Mouse (Mus musculus): Measurements from ENCODE around the gene B3galt1. TPM values are rescaled to one million over a fixed set of nuclear protein-coding genes. Genes with fewer than 3 reads are reported as not detected.

The B3galt1 gene
- polyA plus RNA-seq, 1 experiment from 2014 or later = 7.4 TPM

DNA sequence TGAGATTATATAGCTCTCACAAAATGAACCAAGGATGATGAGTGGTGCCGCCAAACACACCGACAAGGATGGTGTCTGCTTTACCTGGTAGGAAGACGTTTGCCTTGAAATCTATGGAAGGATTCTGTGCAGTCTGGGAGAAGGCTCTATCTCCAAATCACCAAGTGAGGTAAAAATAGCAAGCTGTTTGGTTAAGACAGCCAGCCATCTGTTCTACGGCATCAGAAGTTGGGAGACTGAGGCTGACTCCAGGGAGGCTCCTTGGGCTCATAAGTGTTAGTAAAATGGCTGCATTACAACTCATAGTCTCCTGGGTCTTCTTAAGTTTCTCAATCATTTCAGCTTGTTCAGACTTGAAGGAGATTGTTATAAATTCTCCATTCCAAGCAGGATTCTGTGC is 91.7 kb downstream of the B3galt1 start:
- no peak for ATAC-seq (ENCODE audit: low FRiP score, low TSS enrichment)
- WGBS = 84% methylated on average over 4 of the region's 4 CpGs

DNA sequence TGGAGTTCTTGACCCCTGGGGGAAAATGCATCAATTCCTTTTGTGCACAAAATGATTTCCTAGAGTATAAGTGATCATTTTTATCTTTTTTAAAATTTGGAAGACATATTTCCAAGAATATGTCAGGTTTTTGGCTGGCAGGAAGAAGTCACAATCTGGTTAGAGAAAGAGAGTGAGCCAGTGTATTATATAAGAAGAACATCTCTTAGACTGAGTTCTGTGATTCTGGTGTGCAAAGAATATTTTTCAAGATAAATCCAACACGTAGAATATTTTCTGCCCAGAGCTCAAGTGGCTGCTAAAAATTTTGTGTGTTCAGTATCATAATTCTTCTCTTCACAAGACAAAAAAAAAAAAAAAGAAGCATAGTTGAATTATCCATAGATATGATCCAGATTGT is 92.4 kb downstream of the B3galt1 start:
- Histone ChIP-seq H3K4me1 (ENCODE audit: control insufficient read depth, insufficient read depth, low read length) (no peaks in the 10 kb centered on the region), H3K27me3 (ENCODE audit: control insufficient read depth, insufficient read depth, low read length) (no peaks in the 10 kb centered on the region), H3K4me2 (replicated peaks; ENCODE audit: low read depth, low read length) (no peak overlapping the region), H3K9ac (ENCODE audit: low read depth, low read length) (no peak overlapping the region), H3K27ac (ENCODE audit: low read depth, low read length) (no peak overlapping the region), H3K36me3 (ENCODE audit: control insufficient read depth, insufficient read depth, low read length) (no peaks in the 10 kb centered on the region), H3K9me3 (ENCODE audit: control insufficient read depth, low read length) (no peaks in the 10 kb centered on the region), H3K4me3 (ENCODE audit: low read length) (no peak overlapping the region)
- 91% methylated on average over 1 of the region's 1 CpGs for WGBS
- ATAC-seq (ENCODE audit: low FRiP score, low TSS enrichment) = no peak

More for the DNA sequence above, 91.7 kb downstream of the B3galt1 start:
- no peaks in the 10 kb centered on the region for H3K9me3 ChIP-seq (ENCODE audit: control insufficient read depth, low read length)
- H3K4me2 ChIP-seq (replicated peaks; ENCODE audit: low read depth, low read length) = no peak overlapping the region
- H3K4me3 ChIP-seq (ENCODE audit: low read length) = no peak overlapping the region
- H3K36me3 ChIP-seq (ENCODE audit: control insufficient read depth, insufficient read depth, low read length) = no peaks in the 10 kb centered on the region
- H3K9ac ChIP-seq (ENCODE audit: low read depth, low read length) = no peak overlapping the region
- no peak overlapping the region for H3K27ac ChIP-seq (ENCODE audit: low read depth, low read length)
- H3K4me1 ChIP-seq (ENCODE audit: control insufficient read depth, insufficient read depth, low read length) = no peaks in the 10 kb centered on the region
- H3K27me3 ChIP-seq (ENCODE audit: control insufficient read depth, insufficient read depth, low read length) = no peaks in the 10 kb centered on the region

DNA sequence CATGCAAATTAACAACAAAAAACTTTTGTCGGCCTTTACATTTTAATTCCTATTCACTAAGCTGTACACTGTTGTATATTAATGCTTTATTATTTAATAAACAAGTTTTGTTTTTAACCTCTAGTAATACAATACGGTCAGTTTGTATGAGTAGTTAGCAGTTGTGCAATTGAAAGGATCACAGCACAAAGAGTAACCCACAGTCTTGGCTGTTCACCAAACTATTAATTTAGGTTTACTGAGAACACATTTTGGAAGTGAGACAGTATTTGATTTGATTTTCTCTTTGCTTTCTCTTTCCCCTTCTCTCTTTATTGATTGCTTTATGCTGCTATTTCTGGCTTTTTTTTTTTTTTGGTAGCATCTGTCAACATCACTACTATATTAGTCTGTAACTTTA is 106.0 kb downstream of the B3galt1 start:
- ATAC-seq (ENCODE audit: low FRiP score, low TSS enrichment) = no peak
- Histone ChIP-seq H3K4me2 (replicated peaks; ENCODE audit: low read depth, low read length) (no peak overlapping the region), H3K4me1 (ENCODE audit: control insufficient read depth, insufficient read depth, low read length) (no peaks in the 10 kb centered on the region), H3K4me3 (ENCODE audit: low read length) (no peak overlapping the region), H3K27ac (ENCODE audit: low read depth, low read length) (no peak overlapping the region), H3K36me3 (ENCODE audit: control insufficient read depth, insufficient read depth, low read length) (no peaks in the 10 kb centered on the region), H3K9ac (ENCODE audit: low read depth, low read length) (no peak overlapping the region), H3K27me3 (ENCODE audit: control insufficient read depth, insufficient read depth, low read length) (no peaks in the 10 kb centered on the region), H3K9me3 (ENCODE audit: control insufficient read depth, low read length) (no peaks in the 10 kb centered on the region)
- WGBS = 89% methylated on average over 2 of the region's 2 CpGs

DNA sequence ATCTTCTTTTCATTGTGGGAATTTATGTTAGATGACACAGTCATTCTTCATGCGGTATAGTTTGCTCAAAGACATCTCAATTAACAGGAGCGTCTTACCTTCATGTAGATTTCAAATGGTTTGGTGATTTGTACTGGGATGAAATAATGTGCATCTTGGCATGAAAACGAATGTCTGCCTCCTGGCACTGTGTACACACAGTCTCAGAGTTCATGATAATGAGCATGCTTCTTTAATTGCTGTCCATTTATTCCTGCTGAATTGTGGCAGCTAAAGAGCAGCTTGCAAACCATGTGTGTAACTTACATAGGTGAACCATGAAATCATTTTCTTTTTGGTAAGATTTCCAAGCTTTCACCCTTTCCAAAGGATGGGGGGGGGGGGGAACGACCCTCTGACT is 112.0 kb downstream of the B3galt1 start:
- ATAC-seq (ENCODE audit: low FRiP score, low TSS enrichment) = no peak
- Histone ChIP-seq H3K9me3 (ENCODE audit: control insufficient read depth, low read length) (no peaks in the 10 kb centered on the region), H3K4me3 (ENCODE audit: low read length) (no peak overlapping the region), H3K36me3 (ENCODE audit: control insufficient read depth, insufficient read depth, low read length) (no peaks in the 10 kb centered on the region), H3K4me1 (ENCODE audit: control insufficient read depth, insufficient read depth, low read length) (no peaks in the 10 kb centered on the region), H3K9ac (ENCODE audit: low read depth, low read length) (no peak overlapping the region), H3K27ac (ENCODE audit: low read depth, low read length) (no peak overlapping the region), H3K27me3 (ENCODE audit: control insufficient read depth, insufficient read depth, low read length) (no peaks in the 10 kb centered on the region), H3K4me2 (replicated peaks; ENCODE audit: low read depth, low read length) (no peak overlapping the region)
- 84% methylated on average over 4 of the region's 4 CpGs for WGBS

DNA sequence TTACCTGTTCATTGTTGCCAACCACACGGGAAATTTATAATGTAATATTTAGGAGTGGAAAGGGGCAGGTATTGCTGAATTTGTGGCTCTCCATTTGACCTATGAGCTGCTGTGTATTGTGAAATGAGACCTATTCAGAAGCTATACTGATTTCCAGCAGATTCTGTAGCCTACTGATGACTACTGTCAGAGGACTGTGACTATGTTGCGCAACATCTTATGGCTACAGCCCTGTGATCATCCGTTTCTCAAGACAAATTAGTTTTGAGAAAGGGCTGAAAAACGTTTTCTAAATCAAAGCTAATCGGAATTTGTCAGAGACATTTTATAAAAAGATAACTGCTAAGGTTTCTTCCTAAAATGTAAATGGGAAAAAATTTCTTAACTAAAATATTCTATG is 158.6 kb downstream of the B3galt1 start:
- Histone ChIP-seq H3K9ac (ENCODE audit: low read depth, low read length) (no peak overlapping the region), H3K4me1 (ENCODE audit: control insufficient read depth, insufficient read depth, low read length) (no peaks in the 10 kb centered on the region), H3K27me3 (ENCODE audit: control insufficient read depth, insufficient read depth, low read length) (no peaks in the 10 kb centered on the region), H3K4me3 (ENCODE audit: low read length) (no peak overlapping the region), H3K36me3 (ENCODE audit: control insufficient read depth, insufficient read depth, low read length) (no peaks in the 10 kb centered on the region), H3K27ac (ENCODE audit: low read depth, low read length) (no peak overlapping the region), H3K4me2 (replicated peaks; ENCODE audit: low read depth, low read length) (no peak overlapping the region), H3K9me3 (ENCODE audit: control insufficient read depth, low read length) (no peaks in the 10 kb centered on the region)
- ATAC-seq (ENCODE audit: low FRiP score, low TSS enrichment) = no peak
- 87% methylated on average over 5 of the region's 5 CpGs for WGBS

DNA sequence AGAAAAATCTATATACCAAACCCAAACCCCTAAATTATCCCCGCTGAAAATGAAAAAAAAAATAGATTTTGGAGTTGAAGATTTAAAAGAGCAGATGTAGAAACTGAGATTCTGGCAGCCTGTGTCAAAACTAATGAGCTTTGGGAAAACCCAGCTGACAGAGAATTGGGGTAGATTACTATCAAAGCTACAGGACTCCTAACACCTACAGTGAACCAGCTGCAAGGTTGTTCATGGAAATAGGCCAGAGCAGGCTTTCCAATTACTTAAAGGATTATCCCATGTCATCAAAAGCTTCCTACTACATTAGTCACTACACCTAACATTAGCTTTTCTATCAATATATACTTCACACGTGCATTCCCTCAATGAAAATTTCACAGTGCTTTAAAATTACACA is 165.1 kb downstream of the B3galt1 start:
- Histone ChIP-seq H3K27me3 (ENCODE audit: control insufficient read depth, insufficient read depth, low read length) (no peaks in the 10 kb centered on the region), H3K9me3 (ENCODE audit: control insufficient read depth, low read length) (no peaks in the 10 kb centered on the region), H3K9ac (ENCODE audit: low read depth, low read length) (no peak overlapping the region), H3K4me1 (ENCODE audit: control insufficient read depth, insufficient read depth, low read length) (no peaks in the 10 kb centered on the region), H3K4me2 (replicated peaks; ENCODE audit: low read depth, low read length) (no peak overlapping the region), H3K36me3 (ENCODE audit: control insufficient read depth, insufficient read depth, low read length) (no peaks in the 10 kb centered on the region), H3K4me3 (ENCODE audit: low read length) (no peak overlapping the region), H3K27ac (ENCODE audit: low read depth, low read length) (no peak overlapping the region)
- 88% methylated on average over 2 of the region's 2 CpGs for WGBS
- no peak for ATAC-seq (ENCODE audit: low FRiP score, low TSS enrichment)

DNA sequence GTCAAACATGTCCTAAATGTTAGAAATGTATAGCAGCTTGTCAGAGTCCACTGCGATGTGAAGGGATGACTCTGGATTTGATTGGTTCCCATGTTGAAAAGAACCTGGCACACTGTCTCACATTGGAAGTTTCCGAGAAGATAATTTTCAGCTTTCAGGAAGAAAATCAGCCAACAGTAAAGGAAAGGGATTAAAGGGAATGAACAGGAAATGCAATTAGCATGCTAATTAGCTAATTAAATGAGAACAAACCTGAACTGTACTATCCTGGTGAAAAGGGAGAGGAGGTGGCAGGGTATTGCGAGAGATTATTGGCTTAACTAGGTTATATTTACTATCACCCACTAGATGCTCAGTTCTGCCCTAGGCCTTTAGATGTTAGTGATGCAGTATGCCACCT is 185.9 kb downstream of the B3galt1 start:
- WGBS = 90% methylated on average over 3 of the region's 3 CpGs
- H3K4me1 ChIP-seq (ENCODE audit: control insufficient read depth, insufficient read depth, low read length) = no peaks in the 10 kb centered on the region
- no peaks in the 10 kb centered on the region for H3K9me3 ChIP-seq (ENCODE audit: control insufficient read depth, low read length)
- no peak for ATAC-seq (ENCODE audit: low FRiP score, low TSS enrichment)
- no peak overlapping the region for H3K27ac ChIP-seq (ENCODE audit: low read depth, low read length)
- no peaks in the 10 kb centered on the region for H3K27me3 ChIP-seq (ENCODE audit: control insufficient read depth, insufficient read depth, low read length)
- H3K4me2 ChIP-seq (replicated peaks; ENCODE audit: low read depth, low read length) = no peak overlapping the region
- no peak overlapping the region for H3K4me3 ChIP-seq (ENCODE audit: low read length)
- no peak overlapping the region for H3K9ac ChIP-seq (ENCODE audit: low read depth, low read length)
- H3K36me3 ChIP-seq (ENCODE audit: control insufficient read depth, insufficient read depth, low read length) = no peaks in the 10 kb centered on the region

DNA sequence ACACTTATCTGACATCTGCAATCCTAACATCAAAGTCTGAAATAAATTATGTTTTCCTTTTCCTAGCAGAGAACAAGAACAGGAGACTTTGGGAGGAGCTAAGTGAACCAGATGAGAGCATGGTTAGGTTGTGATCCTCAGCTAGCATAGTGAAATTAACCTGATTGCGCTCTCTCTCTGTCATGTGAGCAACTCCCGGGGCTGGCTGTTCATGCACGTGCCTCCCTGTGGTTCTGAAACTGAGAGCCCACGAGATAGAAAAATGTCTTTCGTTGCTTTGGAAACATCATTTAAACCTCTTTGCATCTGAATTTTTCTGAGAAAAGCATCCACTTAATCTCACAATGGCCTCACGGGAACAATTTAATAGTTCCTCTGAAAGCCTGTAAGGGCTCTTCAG is 190.8 kb downstream of the B3galt1 start:
- no peak overlapping the region for H3K9ac ChIP-seq (ENCODE audit: low read depth, low read length)
- 76% methylated on average over 6 of the region's 6 CpGs for WGBS
- no peaks in the 10 kb centered on the region for H3K9me3 ChIP-seq (ENCODE audit: control insufficient read depth, low read length)
- no peak overlapping the region for H3K4me2 ChIP-seq (replicated peaks; ENCODE audit: low read depth, low read length)
- H3K27me3 ChIP-seq (ENCODE audit: control insufficient read depth, insufficient read depth, low read length) = no peaks in the 10 kb centered on the region
- H3K4me1 ChIP-seq (ENCODE audit: control insufficient read depth, insufficient read depth, low read length) = no peaks in the 10 kb centered on the region
- H3K4me3 ChIP-seq (ENCODE audit: low read length) = no peak overlapping the region
- no peak overlapping the region for H3K27ac ChIP-seq (ENCODE audit: low read depth, low read length)
- H3K36me3 ChIP-seq (ENCODE audit: control insufficient read depth, insufficient read depth, low read length) = no peaks in the 10 kb centered on the region
- no peak for ATAC-seq (ENCODE audit: low FRiP score, low TSS enrichment)

DNA sequence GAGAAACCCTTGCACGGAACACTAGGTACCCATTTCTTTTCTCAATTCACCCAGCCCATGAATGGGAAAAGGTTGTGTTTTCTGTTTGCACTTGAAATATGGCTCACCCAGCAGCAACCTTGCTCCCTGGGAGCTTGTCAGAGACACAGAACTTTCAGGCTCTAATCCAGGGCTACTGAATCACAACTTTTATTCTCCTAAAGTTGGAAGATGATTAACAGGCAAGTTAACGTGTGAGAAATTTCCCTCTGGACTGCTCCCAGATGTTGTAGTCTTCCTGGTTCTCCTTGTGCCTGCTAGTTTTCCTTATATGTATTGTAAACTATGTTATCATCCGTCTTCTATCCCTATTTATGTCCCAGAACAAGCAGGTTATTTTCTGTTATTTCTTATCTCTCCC is 221.9 kb downstream of the B3galt1 start:
- Histone ChIP-seq H3K4me2 (replicated peaks; ENCODE audit: low read depth, low read length) (no peak overlapping the region), H3K36me3 (ENCODE audit: control insufficient read depth, insufficient read depth, low read length) (no peaks in the 10 kb centered on the region), H3K9ac (ENCODE audit: low read depth, low read length) (no peak overlapping the region), H3K4me3 (ENCODE audit: low read length) (no peak overlapping the region), H3K27me3 (ENCODE audit: control insufficient read depth, insufficient read depth, low read length) (no peaks in the 10 kb centered on the region), H3K4me1 (ENCODE audit: control insufficient read depth, insufficient read depth, low read length) (no peaks in the 10 kb centered on the region), H3K9me3 (ENCODE audit: control insufficient read depth, low read length) (no peaks in the 10 kb centered on the region), H3K27ac (ENCODE audit: low read depth, low read length) (no peak overlapping the region)
- ATAC-seq (ENCODE audit: low FRiP score, low TSS enrichment) = no peak
- 65% methylated on average over 3 of the region's 3 CpGs for WGBS

DNA sequence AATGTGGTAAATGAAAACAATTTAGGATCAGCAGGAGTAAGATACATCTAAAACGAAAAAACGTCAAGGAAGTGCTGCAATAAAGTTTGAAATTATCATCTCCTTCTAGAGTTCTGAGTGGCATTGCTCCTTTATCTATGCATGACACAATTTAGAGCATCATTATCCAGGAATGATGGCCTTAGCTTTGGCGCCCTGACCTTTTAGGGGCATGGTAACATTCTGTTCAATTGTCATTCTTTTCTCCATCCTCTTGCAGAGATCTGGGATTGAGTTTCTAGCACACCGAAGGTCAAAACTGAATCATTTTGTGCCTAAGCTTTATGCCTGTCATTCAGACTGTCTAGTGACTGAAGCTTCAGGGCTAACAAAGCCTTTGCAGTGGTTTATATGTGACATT is 231.9 kb downstream of the B3galt1 start:
- H3K9ac ChIP-seq (ENCODE audit: low read depth, low read length) = no peak overlapping the region
- no peak for ATAC-seq (ENCODE audit: low FRiP score, low TSS enrichment)
- no peak overlapping the region for H3K4me2 ChIP-seq (replicated peaks; ENCODE audit: low read depth, low read length)
- H3K9me3 ChIP-seq (ENCODE audit: control insufficient read depth, low read length) = no peaks in the 10 kb centered on the region
- H3K36me3 ChIP-seq (ENCODE audit: control insufficient read depth, insufficient read depth, low read length) = no peaks in the 10 kb centered on the region
- no peaks in the 10 kb centered on the region for H3K4me1 ChIP-seq (ENCODE audit: control insufficient read depth, insufficient read depth, low read length)
- H3K27ac ChIP-seq (ENCODE audit: low read depth, low read length) = no peak overlapping the region
- no peak overlapping the region for H3K4me3 ChIP-seq (ENCODE audit: low read length)
- no peaks in the 10 kb centered on the region for H3K27me3 ChIP-seq (ENCODE audit: control insufficient read depth, insufficient read depth, low read length)
- WGBS = 78% methylated on average over 4 of the region's 4 CpGs
